Mouse (Mus musculus) bone marrow macrophage, adult 2 months (primary cell): ENCODE measurements around the gene Nod2. TPM values are rescaled to one million over a fixed set of nuclear protein-coding genes. Genes with fewer than 3 reads are reported as not detected.
A peak's percentile ranks its signal among the peaks of the same experiment; 100 is the strongest.

ENCODE experiments used
- H3K27ac ChIP-seq: 2 replicates; pipeline ENCODE4 v1.5.1; 2012; ENCODE audit warnings: low read depth, low read length; ENCODE audit not compliant: insufficient read depth
- H3K4me1 ChIP-seq: 2 replicates; pipeline ENCODE4 v1.6.1; 2012; ENCODE audit warnings: low read length; ENCODE audit not compliant: control insufficient read depth, insufficient read depth
- H3K4me3 ChIP-seq: 2 replicates; pipeline ENCODE4 v1.5.1; 2012; ENCODE audit warnings: mild to moderate bottlenecking, low read length, moderate library complexity; ENCODE audit not compliant: insufficient read depth
- CTCF ChIP-seq: IDR thresholded peaks from 2 replicates; pipeline ENCODE4 v1.5.1; 2012; ENCODE audit warnings: low read depth, mild to moderate bottlenecking, low read length, moderate library complexity
- POLR2A ChIP-seq: IDR thresholded peaks from 2 replicates; pipeline ENCODE4 v1.6.1; 2012; ENCODE audit warnings: mild to moderate bottlenecking, low read depth, low read length, borderline replicate concordance
- polyA plus RNA-seq: library from polyadenylated mRNA; stranded (reverse); fragments of >200 nt; gene quantifications from 2 replicates; pipeline ENCODE4 v1.2.4, GENCODE M21; 2012; ENCODE audit not compliant: missing spikeins, insufficient read depth, insufficient read length

Nod2 gene
- polyA plus RNA-seq, 1 experiment: 4.1 TPM

DNA sequence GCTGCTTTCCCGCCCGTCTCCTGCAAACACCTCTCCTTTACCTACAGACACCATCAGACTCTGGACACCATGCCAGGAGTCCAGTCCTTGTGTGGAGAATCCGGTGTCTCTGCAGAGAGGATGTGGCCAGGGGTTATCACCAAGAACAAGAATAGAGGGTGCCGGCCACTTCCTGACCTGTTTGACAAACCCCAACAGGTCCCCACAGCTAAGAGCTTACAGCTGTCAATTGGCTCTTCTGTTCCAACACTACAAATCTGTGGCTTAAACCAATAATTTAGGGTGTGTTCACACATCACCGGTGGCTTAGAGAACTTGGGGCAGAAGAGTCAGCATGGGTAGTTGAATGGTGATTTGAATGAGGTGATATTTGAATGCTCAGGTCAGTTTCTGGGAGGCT is 28.5 kb upstream of the Nod2 start:
- TF ChIP-seq POLR2A (no peak), CTCF (no peak)
- Histone ChIP-seq H3K4me1 (no peaks in the 10 kb centered on the region), H3K4me3 (no peak overlapping the region), H3K27ac (no peak overlapping the region)

DNA sequence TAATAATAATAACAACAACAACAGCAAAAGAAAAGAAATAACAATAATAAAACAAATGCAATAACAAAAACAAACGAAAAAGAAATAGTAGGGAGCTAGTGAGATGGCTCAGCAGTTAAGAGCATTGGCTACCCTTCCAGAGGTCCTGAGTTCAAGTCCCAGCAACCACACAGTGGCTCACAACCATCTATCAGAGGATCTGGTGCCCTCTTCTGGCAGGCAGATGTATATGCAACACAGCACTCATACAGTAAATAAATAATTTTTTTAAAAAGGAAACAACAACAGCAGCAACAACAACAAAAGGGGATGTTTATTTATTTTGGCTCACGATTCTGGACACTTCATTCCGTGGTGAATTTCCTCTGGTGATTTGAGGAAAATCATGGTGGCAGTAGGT is 27.6 kb upstream of the Nod2 start:
- H3K4me3 ChIP-seq: no peak overlapping the region
- no peaks in the 10 kb centered on the region for H3K4me1 ChIP-seq
- H3K27ac ChIP-seq: no peak overlapping the region
- TF ChIP-seq CTCF: 0 out of 2 replicates have a peak, but pooled peaks have one; percentile 17
- no peak for TF ChIP-seq POLR2A

DNA sequence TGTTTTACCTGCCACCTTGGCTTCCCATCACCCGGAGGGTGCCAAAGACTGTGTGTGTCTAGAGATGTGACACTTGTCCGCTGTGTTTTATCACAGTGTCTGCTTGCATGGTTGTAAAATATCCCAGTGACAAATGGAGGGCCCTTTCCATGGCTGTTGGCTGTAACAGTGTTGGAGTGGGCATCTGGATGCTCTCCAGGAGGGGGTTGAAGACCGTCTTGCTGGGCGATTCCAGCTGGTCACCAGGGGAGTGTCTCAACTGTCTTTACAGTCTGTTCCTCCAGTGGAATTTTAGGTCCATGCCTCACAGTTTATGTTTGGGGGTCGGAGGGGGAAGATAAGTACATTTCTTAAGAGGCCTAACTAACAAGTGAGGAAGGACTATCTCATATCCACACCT is 26.2 kb upstream of the Nod2 start:
- Histone ChIP-seq H3K27ac (no peak overlapping the region), H3K4me3 (no peak overlapping the region), H3K4me1 (no peaks in the 10 kb centered on the region)
- TF ChIP-seq CTCF (no peak), POLR2A (no peak)

DNA sequence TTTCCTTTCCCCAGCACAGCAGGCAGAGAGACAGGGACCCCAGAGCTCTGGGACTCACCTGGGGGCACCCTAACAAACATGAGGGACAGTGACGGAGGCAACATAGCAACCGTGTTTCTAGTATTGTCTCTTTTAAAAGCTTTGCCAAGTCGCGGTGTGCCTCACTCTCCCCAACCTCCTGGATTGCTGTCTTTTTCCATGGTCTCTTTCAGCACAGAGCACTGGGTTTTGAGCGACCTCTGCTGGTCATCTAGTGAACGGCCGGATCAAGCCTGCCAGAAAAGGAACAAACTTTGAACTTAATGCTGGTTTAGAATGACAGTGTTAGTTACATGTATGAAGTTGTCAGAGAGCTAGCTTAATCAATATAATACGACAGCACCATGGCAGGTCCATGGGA is 25.7 kb upstream of the Nod2 start:
- no peak overlapping the region for H3K27ac ChIP-seq
- H3K4me3 ChIP-seq: no peak overlapping the region
- H3K4me1 ChIP-seq: no peaks in the 10 kb centered on the region
- TF ChIP-seq CTCF (peak; percentile 97), POLR2A (no peak)

DNA sequence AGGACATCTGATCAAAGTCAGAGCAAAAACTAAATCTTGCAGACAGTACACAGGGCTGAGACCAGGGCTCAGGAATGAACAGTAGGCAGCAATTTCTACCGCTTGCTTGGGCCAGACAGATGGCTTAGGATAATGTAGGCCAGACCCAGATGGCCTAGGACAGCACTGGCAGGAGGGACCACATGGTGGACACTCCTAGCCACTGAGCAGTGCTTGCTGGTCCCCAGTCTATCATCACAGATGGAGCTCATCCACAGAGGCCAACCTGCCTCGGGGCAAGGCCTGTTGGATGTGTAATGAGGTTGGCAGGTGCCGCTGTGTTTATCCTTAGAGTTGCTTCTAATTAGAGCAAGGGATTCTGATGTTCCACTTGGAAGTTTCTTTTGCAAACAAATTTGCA is 23.8 kb upstream of the Nod2 start:
- TF ChIP-seq CTCF (no peak), POLR2A (no peak)
- H3K4me1 ChIP-seq: peaks cover 2% of the 10 kb centered on the region; the same call in 1 of the 2 replicates
- no peak overlapping the region for H3K4me3 ChIP-seq

DNA sequence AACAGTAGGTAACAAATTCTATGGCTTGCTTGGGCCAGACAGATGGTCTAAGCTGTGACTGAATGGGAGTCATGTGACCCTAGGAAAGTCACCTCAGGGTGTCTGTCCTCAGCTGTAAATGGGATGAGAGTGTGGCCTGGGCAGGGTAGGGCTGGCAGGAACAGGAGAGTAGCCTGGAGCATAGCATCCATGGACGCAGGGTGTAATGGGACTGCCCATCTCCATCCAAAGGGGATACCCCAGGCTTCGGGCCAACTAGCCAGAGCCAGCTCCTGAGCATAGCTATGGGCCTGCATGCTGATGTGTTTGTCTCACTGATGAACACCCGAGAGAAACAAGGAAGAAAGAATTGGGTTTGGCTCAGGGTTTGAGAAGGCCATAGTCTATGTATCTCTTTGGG is 22.8 kb upstream of the Nod2 start:
- Histone ChIP-seq H3K4me1 (peaks cover 2% of the 10 kb centered on the region; the same call in 1 of the 2 replicates), H3K4me3 (no peak overlapping the region), H3K27ac (no peak overlapping the region)
- TF ChIP-seq POLR2A: no peak
- no peak for TF ChIP-seq CTCF

More for the DNA sequence above, 23.8 kb upstream of the Nod2 start:
- no peak overlapping the region for H3K27ac ChIP-seq

DNA sequence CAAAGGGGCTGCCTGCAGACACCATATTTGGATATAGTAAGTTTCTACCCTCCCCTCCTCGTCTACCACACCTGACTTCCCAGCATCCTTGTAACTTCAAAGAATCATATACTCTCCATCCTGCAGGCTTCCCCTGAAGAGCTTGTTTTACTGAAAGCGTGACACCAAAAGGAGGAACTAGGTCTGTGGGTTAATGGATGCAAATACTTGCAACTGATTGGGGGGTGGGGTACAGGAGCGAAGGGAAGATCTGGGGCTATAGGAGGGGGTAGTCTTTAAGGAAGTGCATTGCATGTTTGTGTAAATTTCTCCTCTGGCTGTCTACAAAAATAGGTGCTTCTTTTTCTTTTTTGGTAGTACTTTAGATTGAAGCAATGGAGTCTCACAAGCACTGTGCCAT is 20.7 kb upstream of the Nod2 start:
- no peak for TF ChIP-seq POLR2A
- Histone ChIP-seq H3K4me1 (peaks cover 2% of the 10 kb centered on the region; the same call in 1 of the 2 replicates), H3K27ac (no peak overlapping the region), H3K4me3 (no peak overlapping the region)

DNA sequence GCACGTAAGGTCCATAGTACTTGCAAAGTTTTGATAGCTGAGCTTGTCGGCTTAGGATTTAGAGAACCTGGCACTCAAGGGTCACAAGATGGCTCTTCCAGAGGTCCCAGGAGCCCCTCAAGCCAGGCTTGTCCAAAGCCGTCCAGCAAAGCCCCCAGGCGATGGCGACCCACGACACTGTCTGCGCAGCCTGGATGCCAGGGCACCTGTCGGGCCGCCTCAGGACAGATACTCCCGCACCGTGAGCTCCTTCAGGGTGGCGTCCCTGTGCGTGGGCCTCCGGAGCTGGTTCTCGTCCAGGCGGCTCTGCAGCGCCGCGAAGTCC is 20.2 kb upstream of the Nod2 start:
- no peak for TF ChIP-seq CTCF
- no peak for TF ChIP-seq POLR2A
- Histone ChIP-seq H3K4me1 (peaks cover 4% of the 10 kb centered on the region; the same call in 1 of the 2 replicates), H3K27ac (no peak overlapping the region), H3K4me3 (no peak overlapping the region)

DNA sequence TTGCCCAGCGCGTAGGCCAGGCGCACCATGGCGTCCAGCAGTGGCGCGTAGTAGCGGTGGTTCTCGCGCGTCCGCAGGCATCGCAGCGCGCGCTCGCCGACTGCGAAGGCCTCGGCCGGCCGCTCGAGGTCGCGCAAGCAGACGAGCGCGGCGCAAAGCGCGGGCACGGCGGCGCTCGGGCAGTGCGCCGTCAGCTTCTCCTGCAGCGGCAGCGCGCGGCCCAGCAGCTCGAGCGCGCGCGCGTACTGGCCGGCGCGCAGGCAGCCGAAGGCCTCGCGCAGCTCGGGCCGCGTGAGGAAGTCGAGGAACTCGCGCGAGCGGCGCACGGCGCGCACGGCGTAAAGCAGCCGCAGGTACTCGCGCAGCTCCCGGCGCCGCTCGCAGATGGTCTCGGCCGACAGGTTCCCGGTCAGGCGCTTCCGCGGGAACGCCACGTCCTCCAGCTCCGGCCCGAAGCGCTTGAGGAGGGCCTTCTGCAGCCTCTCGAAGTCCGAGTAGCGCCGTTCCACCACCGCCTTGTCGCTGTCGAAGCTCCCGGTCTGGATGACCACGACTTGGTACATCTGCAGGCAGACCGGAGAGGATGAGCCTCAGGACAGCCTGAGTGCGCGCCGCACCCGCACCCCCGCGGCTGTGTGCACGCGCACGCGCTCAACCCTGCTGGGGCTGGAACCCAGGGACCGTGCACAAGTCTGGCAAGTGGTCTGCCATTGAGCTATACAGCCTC is 19.7 kb upstream of the Nod2 start:
- Histone ChIP-seq H3K27ac (no peak overlapping the region), H3K4me3 (no peak overlapping the region), H3K4me1 (peaks cover 8% of the 10 kb centered on the region; the same call in 1 of the 2 replicates)
- TF ChIP-seq POLR2A: no peak

DNA sequence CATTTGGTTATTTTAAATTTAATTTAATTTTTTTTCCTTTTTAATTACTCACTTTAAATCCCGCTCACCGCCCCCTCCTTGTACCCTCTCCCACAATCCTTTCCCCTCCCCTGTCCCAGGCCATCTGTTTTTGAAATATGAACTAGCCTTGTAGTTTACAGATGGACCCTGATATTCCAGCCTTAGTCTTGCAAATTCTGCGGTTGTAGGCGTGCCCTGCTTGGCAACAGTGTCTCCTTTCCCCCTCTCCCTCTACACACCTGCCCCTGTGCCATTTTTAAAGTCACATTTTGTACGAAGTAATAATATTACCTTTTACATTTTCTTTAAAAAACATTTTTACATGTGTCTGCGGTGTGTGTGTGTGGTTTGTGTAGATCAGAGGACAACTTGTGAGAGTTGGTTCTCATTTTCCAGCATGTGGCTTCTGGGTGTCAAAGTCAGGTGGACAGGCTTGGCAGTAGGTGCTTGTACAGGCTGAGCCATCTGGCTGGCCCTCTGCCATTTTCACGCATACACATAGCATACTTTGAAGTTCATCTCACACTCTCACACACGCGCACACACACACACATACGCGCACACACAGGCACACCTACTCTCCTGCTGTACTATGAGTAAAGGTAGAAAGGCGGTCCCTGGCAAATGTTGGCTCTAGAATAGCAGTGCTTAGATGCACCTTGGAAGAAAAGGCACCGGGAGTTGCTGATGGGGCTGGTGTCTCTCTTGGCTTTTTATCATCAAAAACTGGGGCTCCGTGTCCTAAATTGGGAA is 18.9 kb upstream of the Nod2 start:
- TF ChIP-seq CTCF: no peak
- no peak for TF ChIP-seq POLR2A
- H3K4me1 ChIP-seq: peaks cover 15% of the 10 kb centered on the region
- no peak overlapping the region for H3K4me3 ChIP-seq
- no peak overlapping the region for H3K27ac ChIP-seq
